Mouse (Mus musculus) T-cell, adult 2 months (primary cell): ENCODE data around the gene Birc2.

ENCODE experiments used
- DNase-seq: peaks from one replicate; pipeline ENCODE4 v3.0.0; 2022; ENCODE audit warnings: low spot score

The Birc2 gene

DNA sequence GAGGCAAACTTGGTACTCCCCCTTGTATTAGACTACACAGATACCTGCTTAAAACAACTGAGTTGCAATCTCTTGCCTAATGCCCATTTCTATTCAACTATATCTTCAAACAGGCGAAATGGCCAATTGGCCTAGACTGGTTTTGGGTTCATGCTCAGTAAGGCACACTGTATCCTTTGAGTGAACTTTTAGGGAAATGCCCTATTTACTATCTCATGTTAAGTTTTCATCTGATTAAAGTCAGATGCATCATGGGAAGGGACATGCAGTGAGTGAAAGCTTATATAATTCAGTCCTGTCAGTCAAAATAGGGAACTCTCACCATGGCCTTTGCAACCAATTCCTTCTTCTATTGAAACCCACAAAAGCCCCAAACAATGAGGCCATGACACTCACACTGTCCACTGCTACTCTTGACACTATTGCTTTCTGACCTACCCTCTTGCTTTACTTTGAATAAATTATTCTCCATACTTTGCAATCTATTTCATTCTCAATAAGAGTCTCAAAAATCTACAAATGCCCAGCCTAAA is 9.9 kb upstream of the Birc2 start:
- DNase-seq = no peak

DNA sequence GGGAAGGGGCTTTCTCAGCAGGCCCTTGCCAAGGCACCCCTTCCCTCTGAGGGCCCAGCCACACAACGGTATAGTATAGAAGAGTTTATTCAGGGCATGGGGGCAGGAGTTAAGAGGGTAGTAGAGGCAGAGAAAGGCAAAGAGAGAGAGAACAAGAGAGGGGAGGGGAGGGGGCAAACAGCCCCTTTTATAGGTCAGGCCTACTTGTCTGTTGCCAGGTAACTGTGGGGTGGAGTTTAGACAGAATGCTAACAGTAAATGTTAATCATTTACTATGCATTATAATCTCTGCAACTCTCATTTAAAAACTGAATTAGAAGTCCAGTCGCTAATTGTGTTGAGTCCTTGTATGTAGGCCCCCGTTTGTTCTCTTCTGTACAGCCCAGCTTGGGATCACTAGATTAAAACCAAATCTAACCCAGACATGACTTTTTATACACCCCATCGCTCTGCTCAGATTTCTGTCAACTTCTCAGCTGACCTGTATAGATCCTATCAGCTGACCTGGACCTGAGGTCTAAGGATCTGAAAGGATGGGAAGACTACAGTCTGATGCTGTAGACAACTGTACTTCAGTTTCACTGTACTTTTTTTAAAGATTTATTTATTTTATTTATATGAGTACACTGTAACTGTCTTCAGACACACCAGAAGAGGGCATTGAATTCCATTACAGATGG is 8.5 kb upstream of the Birc2 start:
- no peak for DNase-seq

DNA sequence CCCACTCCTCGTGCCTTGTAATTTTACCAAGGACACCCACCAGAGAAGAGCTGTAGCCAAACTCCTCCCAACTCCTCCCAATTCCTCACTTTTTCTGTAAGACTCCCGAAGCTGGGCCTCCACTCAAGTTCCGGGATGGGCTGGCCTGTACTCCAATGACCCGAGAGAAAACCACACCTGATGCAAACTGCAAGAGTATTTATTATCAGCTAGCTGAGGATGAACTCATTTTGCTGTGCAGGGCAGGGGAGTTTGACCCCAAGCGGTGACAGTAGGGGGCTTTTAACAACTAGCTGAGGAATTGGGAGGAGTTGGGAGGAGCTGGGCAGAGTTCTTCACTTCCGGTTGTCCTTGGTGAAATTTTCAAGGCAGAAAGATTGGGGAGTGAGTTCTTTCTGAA is 4.4 kb upstream of the Birc2 start:
- DNase-seq = no peak

DNA sequence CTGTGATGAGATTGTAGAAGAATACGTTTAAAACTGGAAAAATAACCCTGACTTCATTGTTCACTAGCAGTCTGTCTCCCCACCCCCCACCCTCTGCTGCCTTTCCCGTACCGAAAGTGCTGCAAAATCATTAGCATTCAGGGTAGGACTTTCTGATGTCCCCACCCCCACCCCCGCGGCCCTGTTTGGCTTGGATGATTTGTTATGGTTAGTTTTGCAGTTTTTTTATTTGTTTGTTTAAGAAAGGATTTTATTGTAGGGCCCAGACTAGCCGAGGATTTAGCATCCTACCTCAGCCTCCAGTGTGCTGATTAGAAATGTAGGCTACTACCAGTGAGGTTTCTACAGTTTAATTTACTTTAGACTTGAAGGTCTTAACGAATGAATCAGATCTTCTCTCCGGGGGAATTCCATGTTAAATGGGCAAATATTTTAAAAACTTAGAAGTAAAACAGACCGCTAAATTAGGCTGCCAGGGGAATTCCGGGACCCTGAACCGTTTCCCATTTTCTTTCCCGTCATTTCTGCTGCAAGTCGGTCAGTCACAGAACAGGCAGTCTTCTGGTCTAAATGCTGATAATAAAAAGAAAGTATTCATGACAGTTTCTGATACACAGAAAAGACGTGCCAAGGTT is 1.1 kb upstream of the Birc2 start:
- DNase-seq = no peak

DNA sequence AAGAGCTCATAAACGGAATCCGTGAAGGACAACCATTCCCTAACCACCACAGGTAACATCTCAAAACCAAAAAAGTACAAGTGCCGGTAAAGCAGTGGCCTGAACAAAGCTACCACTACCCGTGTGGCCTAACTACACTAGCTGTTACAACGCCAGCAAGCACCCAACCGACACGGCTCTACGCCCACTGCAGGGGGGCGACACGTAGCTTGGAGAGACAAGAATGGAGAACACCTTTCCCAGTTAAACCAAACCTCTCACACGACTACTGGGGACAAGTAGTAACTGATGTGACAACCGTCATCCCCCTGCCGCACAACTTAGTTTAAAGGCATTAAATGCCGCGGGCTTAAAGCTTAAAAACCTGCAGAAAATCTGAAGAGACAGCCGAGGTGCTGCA is 533 bp downstream of the Birc2 start:
- DNase-seq = no peak

DNA sequence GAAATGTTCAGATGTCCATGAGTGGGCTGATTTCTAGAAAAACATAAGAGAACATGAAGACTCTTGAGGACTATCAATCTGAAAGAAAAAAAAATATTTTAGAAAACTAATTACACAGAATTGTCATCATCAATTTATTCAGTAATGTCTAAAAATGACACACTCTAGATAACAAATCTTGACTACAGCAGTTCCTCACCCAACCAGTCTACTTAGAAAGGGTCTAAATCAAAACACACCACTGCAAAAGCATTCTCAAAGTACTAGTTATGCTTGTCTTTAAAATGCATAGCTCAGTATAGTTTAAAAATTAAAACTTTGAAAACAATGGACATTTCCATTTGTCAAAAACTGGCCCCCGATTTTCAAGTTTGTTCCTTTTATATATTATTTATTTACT is 1.6 kb downstream of the Birc2 start:
- no peak for DNase-seq

DNA sequence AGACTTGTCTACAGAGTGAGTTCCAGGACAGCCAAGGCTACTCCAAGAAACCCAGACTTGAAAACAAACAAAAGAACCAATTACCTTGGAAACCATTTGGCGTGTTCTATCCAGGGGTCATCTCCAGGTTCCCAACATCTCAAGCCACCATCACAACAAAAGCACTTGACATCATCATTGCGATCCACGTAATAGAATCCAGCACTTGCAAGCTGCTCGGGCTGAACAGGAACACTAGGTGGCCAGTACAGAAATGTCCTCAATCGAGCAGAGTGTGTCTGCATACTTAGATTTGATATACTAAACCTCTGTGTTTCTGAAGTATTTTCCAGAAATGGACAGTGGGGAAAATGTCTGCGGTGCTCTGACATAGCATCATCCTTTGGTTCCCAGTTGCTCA is 3.4 kb downstream of the Birc2 start:
- no peak for DNase-seq

DNA sequence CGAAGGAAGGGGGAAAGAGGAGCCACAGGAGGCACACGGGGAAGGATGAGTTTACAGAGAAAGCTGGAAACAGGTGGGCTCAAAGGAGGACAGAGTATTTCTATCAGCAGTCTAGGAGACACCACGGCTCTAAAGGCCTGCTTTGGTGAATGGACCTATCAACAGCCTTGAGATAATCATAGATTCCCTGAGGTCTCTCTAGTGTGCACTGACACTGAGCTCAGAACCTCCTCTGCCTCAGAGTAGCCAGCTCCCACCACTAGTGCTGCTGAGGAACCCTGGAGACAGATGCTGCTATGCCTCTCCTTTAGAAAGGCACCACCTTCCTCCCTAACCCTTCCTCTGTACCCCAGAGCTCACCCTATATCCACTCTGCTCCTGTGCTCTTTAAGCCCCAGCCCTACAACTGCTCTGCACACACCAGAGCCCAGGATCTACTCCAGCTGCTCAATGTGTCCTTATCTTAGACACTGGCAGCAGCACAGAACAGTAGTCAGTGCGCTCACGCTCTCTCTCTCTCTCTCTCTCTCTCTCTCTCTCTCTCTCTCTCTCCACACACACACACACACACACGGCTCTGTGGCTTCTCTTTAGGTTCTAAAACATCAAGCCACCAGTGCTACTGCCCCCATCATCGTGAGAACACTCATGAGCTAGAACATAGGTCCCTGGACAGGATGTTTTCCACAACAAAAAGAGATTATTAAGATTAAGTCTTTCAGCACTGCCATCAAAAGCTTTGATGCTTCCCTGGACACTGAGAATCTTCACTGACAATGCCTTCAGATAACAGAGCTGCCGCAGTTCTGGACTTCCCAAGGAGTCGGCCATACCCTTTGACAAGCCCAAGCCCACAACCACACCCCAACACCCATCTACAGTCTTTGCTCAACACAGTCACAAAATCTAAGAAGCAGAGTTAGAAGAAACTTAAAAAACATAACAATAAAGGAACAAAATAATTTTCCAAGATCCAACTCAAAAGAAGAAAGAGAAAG is 7.0 kb downstream of the Birc2 start:
- DNase-seq = peak; percentile 20

DNA sequence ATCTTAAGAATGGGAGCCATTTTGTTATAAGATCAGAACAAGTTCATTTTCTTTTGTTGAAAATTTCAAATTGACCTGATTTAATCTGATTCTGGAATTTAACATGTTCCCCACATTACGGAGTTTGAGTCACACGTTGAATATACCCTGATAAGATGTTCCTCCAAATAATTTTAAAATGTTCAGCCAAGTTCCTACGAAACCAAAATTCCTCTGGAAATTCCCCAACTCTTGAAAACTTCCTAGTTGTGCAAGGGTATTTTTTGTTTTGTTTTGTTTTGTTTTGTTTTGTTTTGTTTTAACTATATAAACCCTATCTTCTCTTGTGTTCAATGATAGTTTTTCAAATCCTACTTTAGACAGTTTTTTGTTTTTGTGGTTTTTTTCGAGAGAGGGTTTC is 8.2 kb downstream of the Birc2 start:
- DNase-seq = no peak

DNA sequence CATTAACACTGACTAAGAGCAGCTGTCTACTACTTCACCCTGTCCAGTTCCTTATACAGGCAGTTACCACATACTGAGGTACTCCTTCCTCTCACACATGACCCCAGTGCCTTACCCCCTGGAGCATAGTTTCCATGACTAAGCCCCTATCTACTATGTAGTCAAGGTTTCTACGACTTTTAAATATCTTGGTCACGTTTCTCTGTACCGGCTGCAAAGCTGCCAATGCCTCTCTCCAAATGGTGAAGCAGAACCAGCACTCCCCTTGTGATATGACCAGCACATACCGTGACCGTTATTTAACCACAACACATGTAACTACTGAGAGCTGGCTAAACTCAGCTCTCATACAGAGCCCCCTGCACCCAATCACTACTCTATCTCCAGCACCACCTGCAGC is 11.9 kb downstream of the Birc2 start:
- DNase-seq = no peak

DNA sequence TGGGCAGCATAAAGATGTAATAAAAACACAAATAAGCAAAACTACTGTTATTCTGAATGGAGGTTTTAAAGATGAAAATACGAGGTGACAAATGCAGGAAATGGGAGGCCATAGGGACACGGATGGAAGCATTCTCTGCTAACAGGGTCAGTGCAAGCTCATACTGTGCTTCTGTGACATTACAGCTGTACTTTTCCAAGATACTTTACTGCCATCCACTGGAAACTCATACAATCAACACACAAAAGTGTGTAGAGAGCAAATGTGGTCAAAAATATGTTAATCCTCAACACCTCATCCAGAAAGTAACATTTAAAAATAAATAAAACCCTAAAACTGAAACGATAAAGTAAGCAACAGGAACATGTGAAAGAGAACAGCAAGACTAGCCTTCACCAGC is 14.1 kb downstream of the Birc2 start:
- DNase-seq = no peak

DNA sequence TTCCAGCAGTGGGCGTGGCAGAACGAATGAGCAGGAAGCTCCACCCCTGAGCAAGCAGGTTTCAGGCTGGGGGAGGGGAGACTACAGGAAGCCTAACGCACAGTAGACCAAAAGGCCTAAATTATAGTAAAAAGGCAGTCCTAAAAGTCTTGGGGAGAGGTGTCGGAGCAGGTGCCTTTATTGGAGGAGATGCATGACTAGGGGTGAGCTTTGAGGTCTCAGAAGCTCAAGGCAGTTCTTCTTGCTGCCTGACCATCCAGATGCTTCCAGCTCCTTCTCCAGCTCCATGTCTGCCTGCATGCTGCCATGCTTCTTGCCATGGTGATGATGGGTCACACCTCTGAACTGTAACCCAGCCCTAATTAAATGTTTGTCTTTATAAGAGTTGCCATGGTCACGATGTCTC is 31.8 kb downstream of the Birc2 start:
- DNase-seq = no peak

DNA sequence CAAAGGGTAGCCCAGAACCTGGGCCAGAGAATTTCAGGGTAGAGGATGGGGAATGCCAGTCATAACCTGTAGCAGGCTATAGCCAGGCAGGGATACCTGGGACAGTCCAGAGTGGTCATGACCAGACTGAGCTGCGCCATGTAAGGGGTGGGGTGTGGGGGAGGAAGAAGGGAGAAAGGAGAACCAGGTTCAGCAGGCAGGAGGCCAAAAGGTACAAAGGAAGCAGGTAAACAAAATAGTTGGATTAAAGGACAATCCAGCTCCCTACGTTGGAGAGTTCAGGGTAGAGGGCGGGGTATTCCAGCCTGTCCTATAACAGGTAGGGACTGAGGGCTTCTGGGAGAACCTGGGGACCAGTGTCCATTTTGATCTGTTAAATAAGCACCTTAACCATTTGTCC is 38.3 kb downstream of the Birc2 start:
- DNase-seq = no peak

DNA sequence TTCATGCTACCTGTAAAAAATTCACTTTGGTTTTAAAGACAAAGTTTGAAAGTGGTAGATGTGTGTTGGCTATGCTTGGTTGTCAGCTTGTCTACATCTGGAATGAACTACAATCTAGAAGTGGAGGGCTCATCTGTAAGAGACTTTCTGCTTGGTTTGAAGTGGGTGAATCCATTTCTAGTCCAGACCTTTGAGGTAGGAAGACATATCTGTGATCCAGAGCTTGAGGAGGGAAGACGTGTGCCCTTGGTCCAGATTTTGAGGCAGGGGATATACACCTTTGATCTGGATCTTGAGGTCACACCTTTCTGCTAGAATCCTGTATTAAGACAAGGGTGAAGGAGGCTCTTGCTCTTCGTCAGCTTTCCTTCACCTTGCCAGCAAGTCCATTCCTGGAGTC is 39.3 kb downstream of the Birc2 start:
- DNase-seq = no peak

DNA sequence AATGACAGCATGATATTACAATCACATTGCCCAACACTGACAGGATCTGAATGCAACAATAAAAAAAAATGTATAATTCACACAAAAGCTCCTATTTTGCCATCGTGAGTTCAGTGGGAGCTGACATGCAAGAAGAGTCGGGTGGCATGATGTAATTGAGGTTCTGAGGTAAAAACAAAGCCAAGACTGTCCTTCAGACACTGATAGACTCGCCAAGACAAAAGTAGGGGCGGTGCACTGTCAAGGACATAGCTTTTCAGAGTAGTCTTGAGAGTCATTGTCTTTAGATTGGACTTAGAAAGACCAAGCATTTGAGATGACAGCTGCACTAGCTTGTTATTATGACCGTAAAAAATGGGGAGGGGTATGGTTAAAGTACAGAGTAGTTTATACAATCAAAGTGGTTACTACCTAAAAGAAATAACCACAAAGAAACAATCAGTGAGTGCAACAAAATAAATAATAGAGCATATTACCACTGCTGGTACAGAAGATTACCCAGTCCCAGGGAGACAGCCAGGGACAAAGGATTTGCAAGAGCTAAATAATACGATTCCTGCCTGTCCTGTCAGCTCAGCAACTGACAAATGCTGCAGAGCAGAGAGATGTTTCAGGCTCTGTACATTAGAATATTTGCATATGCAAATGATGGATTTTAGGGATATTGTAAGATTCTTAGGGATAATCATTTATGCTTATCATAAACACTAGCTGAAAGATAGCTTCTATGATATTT is 40.6 kb downstream of the Birc2 start:
- DNase-seq = no peak

DNA sequence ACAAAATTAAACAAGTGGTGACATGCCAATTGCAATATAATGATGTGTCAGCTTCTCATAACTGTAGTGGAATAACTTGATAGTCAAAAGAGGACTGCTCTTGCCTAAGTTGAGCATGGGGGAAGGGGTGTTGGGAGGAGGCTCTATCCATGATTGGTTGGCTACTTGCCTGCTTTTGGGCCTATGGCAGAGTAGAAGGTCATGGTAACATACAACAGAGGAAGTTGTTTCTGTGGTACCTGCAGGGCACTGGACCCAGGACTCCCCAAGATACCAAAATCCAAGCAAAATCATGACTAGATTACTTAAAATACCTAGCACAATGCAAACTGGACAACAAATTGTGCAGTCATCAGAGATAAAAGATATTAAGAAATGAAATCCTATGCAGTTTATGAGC is 41.3 kb downstream of the Birc2 start:
- DNase-seq = no peak

DNA sequence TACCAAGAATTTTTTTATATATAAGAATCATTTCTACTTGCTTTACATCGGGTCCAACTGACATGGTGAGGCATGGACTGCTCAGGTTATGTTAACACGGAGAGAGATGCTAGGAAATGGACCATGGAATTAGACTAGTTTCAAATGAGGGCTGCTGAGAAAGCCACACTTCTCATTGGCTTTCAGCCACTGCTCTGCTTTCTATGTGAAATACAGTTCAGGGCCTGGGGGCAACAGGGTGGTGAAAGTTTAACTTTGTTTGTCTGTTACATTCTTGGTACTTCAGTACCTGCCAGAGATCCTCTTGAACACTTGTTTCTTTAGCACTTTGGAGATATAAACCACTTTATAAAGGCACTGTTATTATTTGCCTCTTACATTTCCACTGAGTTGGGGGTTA is 43.3 kb downstream of the Birc2 start:
- no peak for DNase-seq

DNA sequence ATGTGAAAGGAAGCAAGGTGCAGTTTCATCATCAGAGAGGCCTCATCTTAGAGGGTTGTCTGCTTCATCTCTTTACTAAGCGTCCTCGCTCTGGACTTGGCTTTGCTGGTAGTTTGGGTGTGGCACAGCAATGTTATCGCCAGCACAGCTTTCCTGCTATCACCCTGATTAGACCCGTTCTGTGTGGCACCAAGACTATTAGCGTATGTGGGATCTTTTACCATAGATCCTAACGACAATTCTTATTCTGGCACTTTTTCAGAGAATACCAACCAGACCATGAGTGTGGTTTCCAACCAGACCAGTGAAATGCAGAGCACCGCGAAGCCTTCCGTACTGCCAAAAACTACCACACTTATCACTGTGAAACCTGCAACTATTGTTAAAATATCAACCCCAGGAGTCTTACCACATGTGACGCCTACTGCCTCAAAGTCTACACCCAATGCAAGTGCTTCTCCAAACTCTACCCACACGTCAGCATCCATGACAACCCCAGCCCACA is 46.2 kb downstream of the Birc2 start:
- no peak for DNase-seq

DNA sequence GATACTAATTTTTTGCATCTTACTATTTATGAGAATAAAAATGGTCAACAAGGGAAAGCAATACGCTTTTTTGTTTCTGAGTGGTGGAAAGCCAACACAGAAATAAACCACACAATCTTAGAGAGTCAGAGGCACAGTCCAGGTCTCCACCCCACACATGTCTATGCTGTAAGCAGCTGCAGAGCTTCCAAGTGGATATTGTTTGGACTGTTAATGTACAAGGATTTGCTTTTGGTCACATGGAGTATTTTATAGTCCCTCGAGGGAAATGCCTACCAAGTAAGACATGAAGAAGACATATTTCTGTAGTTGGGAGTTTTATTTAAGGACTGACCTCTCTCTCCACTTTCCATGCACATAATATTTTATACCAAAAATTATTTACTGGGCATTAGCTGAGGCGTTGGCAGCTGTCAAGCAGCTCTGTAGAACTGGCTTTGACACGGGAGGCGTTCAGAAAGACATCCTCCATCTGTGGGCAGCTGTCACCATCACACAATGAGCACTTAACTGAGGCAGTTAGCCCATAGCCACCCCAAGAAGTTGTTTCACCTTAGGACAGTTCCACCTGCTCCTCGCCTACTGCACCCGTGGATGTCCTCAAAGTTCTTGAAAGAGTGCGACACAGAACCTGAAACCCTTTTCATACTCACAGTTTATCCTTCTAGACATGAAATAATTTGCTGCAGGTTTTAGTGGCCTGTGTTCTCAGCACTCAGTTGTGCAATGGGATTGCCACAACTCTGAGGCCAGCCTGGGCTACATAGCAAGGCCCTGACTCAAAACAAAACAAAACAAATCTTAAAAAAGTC is 46.9 kb downstream of the Birc2 start:
- no peak for DNase-seq

DNA sequence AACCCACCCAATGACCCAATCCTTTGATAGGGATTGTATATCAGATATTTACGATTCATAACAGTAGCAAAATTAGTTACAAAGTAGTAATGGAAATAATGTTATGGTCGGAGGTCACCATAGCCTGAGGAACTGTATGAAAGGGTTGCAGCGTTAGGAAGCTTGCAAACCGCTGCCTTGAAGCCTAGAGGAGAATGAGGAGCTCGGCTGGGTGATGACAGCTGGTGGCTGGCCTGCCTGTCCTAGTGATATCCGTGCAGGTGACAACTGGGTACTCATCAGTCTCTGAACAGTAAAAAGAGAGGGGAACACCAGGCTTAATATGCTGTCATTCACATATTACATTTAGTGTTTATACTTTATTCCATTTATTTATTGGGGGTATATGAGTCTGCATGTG is 48.5 kb downstream of the Birc2 start:
- no peak for DNase-seq

DNA sequence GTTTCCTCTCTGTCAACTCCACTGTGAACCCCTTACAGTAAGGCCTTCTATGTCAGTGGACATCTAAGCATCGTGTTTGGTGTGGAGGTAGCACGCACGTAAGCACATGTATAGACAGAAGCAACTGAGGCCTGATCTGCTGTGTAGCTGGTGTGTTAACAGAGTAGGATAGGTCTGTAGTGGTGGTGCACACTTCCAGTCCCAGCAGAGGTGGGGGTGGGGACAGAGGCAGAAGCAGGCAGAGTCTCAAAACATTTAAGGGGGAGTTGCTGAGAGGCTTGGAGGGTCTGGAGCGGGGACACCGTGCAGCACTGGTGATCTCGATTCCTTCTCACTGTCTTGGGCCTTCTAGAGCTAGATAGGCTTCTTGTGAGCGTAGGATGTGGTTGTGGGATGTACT is 50.8 kb downstream of the Birc2 start:
- no peak for DNase-seq
